Mouse (Mus musculus): ENCODE results near the gene Pdgfc.

Pdgfc gene

DNA sequence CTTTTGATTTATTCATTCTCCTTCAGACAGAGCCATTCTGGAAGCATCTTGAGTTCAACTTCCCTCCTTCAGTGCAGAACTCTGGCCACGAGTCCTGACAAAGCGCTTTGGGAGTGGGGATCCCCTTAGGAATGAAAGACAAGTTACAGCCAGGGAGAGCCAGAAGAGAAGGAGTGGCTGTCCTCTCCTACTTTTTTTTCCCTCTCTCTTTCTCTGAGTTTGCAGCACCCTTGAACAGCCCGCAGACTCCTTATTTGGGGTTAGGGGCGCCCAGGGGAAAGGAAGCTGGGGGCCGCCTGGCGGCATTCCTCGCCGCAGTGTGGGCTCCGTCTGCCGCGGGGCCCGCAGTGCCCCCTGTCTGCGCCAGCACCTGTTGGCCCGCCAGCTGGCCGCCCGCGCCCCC lies at the start of gene Pdgfc:
Gene Pdgfc (plus strand): TSS at position 266 of the 403 bp plus-strand sequence.
- no peak for DNase-seq (ENCODE audit: low read depth, low spot score)

DNA sequence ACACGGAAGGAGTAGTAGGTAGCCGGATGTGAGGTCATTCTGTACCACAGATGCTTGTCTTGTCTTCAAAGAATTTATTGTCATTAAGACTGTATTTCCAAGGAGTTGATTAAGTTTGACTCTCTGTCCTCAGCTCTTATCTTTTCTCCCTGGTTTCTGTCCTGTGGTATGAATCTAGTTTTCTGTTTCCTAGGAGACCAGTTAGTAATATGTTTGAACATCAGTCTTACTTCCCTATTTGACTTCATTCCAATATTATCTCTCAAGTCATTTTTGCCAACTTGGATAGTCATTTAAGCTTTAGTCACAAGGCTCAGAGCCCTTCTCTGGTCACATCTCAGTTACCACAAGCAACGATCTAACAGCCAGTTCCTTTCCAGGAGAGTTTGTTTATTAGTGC lies 27.0 kb upstream of the Pdgfc start:
- DNase-seq (ENCODE audit: low read depth, low spot score) = no peak

DNA sequence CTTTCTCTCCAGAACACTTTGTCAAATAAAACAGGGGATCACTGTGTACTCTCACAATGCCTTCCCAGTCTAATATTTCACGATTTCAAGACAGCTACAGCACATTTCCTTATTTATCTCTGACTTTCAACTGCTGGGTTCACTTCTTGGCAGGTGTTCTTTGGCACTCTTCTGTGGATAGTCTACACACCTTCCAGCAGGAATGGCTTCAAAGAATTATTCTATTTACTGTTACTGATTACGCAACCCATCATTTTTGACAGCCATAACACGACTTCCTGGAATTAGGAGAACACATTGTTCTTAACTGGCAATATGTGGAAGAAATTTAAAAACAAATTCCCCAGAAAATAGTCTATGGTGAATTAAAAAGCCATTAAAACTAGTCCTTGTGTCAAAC lies 26.3 kb upstream of the Pdgfc start:
- DNase-seq (ENCODE audit: low read depth, low spot score) = no peak

DNA sequence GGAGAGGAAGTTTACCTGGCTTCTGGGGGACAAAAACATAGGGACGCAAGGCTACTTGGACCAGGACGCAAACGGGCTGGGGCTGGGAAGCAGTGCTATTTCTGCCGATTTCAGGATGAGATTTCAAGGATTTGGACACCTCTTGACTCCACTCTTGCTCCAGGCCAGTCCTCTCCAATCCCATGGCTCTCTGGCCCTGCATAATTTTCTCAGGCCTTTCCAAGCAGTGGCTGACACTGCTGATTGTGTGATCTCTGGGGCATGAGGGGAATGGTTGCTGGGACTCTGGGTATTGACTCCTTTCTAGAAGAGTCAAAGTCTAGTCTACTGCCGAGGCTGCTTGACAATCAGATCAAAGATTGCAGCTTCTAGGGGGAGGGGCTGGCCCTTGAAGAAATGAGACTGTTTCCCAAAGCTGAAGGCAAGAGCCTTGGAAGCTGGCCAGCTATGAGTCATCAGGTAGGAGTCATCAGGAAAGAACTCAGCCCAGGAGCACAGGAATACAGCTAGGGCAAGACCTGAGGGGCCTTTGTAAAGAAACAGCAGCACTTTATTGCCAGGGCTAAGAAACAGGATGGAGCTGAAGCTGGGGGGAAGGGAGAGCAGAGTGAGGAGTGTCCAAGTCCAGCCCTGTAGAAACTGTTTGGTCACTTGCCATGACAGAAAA lies 18.7 kb upstream of the Pdgfc start:
- no peak for DNase-seq (ENCODE audit: low read depth, low spot score)

DNA sequence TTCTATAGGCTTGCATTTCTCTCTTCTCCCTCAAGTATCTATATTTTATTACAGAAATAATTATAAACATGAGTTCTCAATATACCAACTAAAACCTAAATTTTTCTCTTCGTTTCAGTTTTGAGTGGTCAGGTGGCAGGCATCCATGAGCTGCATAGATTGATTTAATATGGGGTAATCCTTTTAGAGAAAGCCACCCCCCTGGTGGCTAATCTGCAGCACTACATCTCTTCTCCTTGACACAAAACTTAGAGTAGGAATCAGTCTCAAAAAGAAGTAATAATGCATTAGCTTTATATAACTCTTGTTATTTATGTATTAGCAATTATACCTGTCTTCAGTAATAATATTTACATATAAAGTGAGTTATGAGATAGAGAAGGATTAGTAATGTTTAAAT lies 16.2 kb upstream of the Pdgfc start:
- DNase-seq (ENCODE audit: low read depth, low spot score) = no peak

DNA sequence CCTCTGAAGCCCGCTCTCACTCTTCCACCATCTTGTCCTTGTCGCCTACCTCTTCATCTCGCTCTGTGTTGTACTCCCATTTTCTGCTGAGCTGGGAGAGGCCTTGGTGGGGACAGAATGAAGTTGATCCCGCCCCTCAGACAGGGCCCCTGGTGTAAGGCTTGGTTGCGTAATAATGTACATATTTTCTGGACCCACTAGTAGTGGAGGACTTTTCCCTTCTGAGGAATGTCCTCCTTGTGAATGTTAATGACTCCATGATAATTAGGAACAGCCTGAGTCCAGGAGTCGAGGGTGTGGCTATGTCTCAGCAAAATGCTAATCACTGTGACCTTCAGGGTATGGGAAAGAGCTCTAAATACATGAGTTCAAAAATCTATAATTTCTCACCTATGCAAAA lies 14.4 kb upstream of the Pdgfc start:
- DNase-seq (ENCODE audit: low read depth, low spot score) = no peak

DNA sequence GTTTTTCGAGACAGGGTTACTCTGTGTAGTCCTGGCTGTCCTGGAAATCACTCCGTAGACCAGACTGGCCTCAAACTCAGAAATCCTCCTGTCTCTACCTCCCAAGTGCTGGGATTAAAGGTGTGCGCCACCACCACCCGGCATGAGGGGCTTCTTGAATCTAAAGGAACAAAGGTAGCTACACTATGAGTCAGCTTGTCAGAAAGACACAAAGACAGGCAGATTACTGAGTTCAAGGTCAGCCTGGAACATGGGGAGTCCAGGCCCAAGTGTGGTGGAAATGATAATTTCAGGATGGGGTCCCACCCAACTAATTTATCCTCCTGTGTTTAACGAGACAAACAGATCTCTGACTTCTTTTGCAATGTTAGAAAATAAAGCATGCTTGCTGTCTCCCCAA lies 13.9 kb upstream of the Pdgfc start:
- no peak for DNase-seq (ENCODE audit: low read depth, low spot score)

DNA sequence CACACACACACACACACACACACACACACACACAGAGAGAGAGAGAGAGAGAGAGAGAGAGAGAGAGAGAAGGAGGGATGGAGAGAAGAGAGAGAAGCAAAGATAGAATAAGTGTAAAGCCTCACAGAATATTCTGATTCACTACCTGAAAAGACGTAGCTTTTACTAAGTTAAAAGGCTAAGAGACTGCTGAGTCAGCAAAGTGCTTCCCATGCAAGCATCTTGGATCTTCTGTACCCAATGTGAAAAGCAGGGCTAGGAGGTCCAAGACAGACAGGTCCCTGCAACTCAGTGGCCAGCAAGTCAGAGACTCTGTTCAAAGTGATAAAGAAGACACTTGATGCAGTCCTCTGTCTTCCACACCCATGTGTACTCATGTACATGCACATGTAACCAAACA lies 13.4 kb upstream of the Pdgfc start:
- DNase-seq (ENCODE audit: low read depth, low spot score) = no peak

DNA sequence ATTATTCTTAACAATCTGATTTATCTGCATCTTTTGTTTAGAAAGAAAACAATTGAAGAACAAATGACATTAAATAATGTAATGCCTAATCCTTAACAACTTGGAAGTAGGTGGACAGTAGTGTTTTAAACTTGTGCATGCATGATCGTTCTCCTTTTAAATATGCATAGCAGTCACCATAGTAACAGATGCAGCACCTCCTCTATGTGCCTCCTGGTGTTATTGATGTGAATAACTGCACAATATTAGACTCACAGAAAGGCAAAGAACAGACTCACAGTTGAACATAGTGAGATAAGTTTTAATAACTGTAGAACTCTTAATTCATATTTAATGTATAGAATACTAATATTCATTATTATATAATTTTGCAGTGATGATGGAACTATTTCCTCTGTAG lies 12.6 kb upstream of the Pdgfc start:
- DNase-seq (ENCODE audit: low read depth, low spot score) = no peak

DNA sequence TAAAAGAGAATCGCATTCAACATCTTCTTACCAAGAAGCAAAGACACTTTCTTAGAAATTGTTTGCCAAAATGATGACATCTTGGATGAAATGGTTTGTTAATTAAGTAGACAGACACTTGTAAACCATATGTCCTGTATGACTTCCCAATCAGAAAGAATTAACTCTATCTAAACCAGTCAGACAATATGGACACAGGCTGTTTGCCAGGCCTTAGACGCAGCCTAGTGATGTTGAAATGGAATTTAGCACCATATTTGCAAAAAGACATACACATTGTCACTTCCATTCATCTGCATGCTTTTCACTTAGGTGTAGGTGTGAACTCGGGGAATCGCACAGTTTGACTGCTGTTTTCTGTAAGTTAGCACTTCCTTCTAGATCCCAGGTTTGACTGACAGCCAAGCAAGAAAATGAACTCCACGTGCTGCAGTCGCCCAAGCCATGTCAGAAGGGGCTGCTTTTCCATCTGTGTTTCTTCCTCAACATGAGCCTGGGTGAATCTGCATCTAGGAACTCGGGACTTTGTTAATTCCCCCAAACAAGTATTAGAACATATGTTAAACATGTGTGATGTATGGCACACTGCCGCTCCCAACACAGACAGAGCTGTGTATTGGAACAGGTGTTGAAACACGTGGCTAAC lies 10.5 kb upstream of the Pdgfc start:
- DNase-seq (ENCODE audit: low read depth, low spot score) = no peak

DNA sequence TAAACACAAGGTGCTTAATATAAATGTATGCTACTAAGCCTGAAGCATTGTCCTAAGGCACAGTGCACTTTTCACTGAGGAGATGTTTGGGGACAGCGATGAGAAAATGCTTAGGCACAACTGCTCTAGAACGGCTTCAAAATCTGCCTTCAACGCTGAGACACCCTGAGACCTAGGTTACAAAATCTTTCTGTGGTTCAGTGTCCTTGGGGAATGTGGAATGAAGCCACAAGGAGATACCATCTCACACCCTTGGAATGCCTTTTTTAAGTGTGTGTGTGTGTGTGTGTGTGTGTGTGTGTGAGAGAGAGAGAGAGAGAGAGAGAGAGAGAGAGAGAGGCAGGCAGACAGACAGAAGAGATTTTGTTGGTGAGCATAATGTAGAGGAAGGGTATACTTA lies 7.9 kb upstream of the Pdgfc start:
- DNase-seq (ENCODE audit: low read depth, low spot score) = no peak

DNA sequence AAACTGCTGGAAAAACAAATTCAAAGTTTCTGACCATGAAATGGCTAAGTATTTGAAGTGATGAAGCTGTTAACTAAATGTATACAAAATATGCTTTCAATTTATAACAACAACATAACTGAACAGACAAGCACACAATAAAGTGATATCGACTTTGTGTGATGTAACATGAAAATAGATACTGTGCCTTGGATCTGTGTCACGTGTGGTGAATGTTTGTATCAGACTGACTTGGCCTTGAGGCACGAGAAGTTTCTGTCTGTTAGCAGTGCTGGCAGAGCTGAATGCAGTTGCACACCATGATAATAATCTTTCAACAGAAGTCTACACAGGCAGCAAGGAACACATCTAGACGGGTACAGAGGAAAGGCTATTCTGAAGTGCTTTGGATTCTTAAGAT lies 6.9 kb upstream of the Pdgfc start:
- no peak for DNase-seq (ENCODE audit: low read depth, low spot score)

DNA sequence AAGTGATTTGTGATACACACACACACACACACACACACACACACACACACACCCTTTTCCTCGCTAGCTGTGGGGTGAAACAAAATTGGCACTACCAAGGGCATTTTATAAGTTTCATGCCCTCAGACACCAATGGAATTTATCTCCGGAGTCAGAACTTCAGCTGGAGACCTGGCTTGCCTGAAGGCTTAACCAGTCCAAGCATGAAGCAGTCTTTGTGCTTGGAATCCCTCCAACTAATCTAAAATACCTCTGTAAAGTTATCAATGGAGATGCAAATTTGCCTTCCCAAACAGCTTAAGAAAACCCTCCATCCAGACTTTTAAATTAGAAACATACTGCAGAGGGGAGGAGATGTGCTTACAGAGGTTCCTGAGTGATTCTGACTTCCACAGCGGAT lies 6.3 kb upstream of the Pdgfc start:
- DNase-seq (ENCODE audit: low read depth, low spot score) = no peak

DNA sequence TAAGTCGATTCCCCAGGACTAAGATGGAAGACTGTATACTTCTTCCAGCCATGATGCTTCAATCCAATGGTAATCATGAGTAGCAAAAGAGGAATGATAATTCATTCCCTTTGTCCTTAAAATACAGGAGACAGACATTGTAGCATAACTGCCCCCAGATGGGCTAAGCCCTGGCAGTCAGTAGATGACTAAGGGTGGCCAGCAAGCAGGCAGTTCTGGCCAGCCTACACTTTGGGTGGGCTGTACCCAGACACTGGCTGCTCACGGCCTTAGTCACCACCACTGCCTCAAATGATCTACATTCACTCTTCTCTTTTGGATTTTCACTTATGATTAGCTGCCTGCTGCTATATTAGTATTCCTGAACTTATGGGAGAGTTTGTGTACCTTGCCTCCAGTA lies 5.9 kb upstream of the Pdgfc start:
- no peak for DNase-seq (ENCODE audit: low read depth, low spot score)

DNA sequence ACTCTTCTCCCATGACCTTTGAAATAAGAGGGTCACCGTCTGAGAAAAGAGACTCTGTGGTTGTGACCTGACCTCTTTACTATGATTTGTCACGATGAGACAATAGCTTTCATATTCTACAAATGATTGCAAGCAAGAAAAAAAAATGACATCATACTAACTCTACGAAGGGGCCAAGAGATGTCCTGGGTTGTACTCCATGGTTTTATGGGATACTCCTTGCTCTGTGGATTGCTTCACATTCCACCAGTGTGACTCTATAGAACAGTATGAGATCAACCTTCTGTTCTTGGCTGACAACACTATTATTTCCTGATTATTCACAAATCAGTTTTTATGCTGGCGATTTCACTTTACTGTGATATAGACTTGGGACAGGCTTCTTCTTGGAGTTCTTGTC lies 4.2 kb upstream of the Pdgfc start:
- no peak for DNase-seq (ENCODE audit: low read depth, low spot score)

DNA sequence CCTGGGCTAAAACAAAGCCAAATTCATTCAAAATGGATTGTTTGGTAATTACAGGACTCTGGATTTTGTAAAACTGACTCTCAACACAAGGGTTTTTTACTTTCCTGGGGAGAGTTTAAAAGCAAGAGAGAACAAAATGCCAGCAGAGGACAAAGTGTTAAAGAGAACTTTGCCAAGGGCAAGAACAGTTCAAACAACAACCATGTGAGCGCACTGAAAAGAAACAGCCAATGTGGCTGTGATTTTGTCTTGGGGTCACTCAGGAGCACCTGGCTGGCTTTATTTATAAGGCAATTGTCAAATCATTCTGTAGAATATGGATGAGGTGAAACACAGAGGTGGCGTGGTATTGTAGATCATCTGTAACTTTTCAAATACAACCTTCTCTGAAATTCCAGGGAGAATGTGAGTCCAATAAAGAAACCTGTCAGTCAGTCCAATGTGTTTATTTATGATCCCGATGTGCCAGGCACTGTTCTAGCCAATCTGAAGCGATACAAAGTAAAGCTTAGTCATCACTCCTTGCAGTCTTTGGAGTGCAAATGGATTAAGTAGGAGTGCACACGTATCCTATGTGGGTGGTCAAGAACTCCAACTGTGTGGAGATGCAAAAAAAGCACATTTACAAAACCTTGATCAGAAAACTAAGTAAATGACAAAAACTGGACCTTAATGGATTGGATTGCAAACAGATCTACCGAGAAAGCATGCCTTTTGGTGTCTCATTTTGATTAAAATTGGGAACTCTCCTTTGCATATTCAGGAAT lies 1.7 kb upstream of the Pdgfc start:
- DNase-seq (ENCODE audit: low read depth, low spot score) = no peak

DNA sequence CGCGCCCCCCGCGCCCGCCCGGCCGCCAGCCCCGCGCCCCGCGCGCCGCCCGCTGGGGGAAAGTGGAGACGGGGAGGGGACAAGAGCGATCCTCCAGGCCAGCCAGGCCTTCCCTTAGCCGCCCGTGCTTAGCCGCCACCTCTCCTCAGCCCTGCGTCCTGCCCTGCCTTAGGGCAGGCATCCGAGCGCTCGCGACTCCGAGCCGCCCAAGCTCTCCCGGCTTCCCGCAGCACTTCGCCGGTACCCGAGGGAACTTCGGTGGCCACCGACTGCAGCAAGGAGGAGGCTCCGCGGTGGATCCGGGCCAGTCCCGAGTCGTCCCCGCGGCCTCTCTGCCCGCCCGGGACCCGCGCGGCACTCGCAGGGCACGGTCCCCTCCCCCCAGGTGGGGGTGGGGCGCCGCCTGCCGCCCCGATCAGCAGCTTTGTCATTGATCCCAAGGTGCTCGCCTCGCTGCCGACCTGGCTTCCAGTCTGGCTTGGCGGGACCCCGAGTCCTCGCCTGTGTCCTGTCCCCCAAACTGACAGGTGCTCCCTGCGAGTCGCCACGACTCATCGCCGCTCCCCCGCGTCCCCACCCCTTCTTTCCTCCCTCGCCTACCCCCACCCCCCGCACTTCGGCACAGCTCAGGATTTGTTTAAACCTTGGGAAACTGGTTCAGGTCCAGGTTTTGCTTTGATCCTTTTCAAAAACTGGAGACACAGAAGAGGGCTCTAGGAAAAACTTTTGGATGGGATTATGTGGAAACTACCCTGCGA lies 517 bp downstream of the Pdgfc start:
- DNase-seq (ENCODE audit: low read depth, low spot score) = peak; percentile 71

DNA sequence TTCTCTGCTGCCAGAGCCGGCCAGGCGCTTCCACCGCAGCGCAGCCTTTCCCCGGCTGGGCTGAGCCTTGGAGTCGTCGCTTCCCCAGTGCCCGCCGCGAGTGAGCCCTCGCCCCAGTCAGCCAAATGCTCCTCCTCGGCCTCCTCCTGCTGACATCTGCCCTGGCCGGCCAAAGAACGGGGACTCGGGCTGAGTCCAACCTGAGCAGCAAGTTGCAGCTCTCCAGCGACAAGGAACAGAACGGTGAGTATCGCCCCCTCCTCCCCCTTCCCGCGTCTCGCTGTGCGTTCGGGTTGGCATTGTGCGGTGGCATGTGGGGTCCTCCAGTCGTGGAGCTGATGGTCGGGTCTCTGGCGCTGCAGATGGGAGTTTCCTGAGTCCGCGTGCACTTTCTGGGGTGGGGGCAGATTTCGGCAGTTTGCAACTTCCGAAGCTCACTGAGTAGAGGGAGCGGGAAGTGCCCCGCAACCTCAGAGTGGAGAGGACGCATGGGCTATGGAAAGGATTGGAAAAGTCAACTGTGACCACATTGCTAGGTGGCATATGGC lies 1.2 kb downstream of the Pdgfc start:
- peak; percentile 47 for DNase-seq (ENCODE audit: low read depth, low spot score)

DNA sequence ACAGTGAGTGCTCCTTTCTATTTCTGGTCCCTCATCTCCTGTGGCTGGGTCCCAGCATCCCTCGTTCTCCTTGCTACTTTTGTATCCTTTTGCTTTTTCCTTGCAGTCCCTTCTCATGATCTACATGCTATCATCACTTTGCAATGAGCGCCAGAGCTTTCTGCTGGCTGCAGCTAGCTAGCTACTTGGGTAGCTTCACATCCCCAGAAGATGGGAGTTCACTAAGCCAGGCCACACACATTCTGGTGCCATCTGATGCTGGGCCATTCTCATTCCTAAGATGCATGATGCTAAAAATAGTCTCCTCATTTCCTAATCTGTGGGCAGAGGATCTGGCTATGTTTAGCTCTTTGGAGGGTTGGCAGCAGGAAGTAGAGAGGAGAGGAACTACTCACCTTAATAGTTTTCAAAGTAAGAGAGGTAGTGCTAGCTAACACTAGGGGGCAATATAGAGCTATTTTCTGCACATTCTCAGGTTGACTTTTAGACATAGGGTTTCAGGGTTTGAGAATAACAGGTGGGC lies 3.0 kb downstream of the Pdgfc start:
- peak; percentile 72 for DNase-seq (ENCODE audit: low read depth, low spot score)

DNA sequence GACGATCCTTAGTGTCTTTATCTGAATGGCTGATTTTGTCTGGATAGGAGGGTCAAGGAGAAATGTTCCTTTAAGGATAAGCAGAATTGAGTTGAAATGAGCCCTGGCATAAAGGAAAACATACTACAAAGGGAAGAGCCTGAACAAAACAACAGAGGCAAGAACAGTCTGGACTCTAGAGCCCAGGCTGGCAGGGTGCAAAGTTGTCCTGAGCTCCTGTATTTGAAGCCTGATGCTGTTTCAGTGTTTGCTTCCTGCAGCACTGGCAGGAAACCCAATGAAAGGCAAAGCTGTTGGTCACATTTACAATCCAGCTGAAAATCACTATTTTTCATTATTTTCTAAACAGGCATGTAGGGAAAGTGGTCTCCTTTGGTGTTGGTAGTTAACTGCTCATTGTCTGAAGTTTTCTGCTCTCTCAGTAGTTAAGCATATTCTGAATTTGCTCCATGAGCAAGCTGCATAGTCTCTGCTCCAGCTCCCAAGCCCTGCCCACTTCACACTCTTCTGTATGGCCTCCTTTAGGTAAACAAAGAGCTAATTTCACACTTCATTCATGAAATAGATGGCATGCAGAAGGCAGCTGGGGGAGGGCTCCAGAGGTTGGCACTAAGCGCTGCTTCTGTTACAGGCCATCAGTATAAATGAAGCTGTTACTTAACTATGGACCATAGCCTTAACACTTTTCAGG lies 8.6 kb downstream of the Pdgfc start:
- DNase-seq (ENCODE audit: low read depth, low spot score) = no peak
